Mouse (Mus musculus): Measurements from ENCODE around the gene Mfng. TPM values are rescaled to one million over a fixed set of nuclear protein-coding genes. Genes with fewer than 3 reads are reported as not detected.
A peak's percentile ranks its signal among the peaks of the same experiment; 100 is the strongest.

Mfng gene
- polyA plus RNA-seq, 1 experiment from 2014 or later, result 29.1 TPM

- H3K4me1 ChIP-seq, result peaks cover 8% of the 10 kb centered on the region; the same call in 1 of the 2 replicates
- H3K36me3 ChIP-seq, result no peaks in the 10 kb centered on the region
- no peaks in the 10 kb centered on the region for H3K27me3 ChIP-seq
- H3K4me2 ChIP-seq (replicated peaks), result no peak overlapping the region
- no peak for ATAC-seq (ENCODE audit: insufficient number of reproducible peaks, insufficient read depth, low FRiP score, low TSS enrichment)
- H3K27ac ChIP-seq, result peak overlapping the region; percentile 30; the same call in 1 of the 2 replicates
- H3K9me3 ChIP-seq, result no peaks in the 10 kb centered on the region
- H3K9ac ChIP-seq, result no peak overlapping the region
- 72% methylated on average over 9 of the region's 9 CpGs for WGBS
- H3K4me3 ChIP-seq, result no peak overlapping the region
These were observed 13.1 kb upstream of the Mfng start for GRCm38 (mm10) chr15:78786411-78786818.

- Histone ChIP-seq H3K27me3 (no peaks in the 10 kb centered on the region), H3K9ac (no peak overlapping the region), H3K4me1 (peaks cover 8% of the 10 kb centered on the region; the same call in 1 of the 2 replicates), H3K4me3 (no peak overlapping the region), H3K4me2 (replicated peaks) (no peak overlapping the region), H3K9me3 (no peaks in the 10 kb centered on the region), H3K27ac (peak overlapping the region; percentile 30; the same call in 1 of the 2 replicates), H3K36me3 (no peaks in the 10 kb centered on the region)
- ATAC-seq (ENCODE audit: insufficient number of reproducible peaks, insufficient read depth, low FRiP score, low TSS enrichment), result no peak
- WGBS, result 25% methylated on average over 7 of the region's 7 CpGs
These were observed 12.7 kb upstream of the Mfng start for GRCm38 (mm10) chr15:78785961-78786360.

- H3K9ac ChIP-seq, result no peak overlapping the region
- H3K4me2 ChIP-seq (replicated peaks), result no peak overlapping the region
- no peak overlapping the region for H3K27ac ChIP-seq
- 0 out of 2 replicates have a peak, but pooled peaks cover 5% of the 10 kb centered on the region for H3K4me1 ChIP-seq
- WGBS, result 92% methylated on average over 7 of the region's 7 CpGs
- no peak for ATAC-seq (ENCODE audit: insufficient number of reproducible peaks, insufficient read depth, low FRiP score, low TSS enrichment)
- H3K4me3 ChIP-seq, result no peak overlapping the region
- no peaks in the 10 kb centered on the region for H3K27me3 ChIP-seq
- no peaks in the 10 kb centered on the region for H3K9me3 ChIP-seq
- no peaks in the 10 kb centered on the region for H3K36me3 ChIP-seq
These were observed 12.0 kb upstream of the Mfng start for GRCm38 (mm10) chr15:78785258-78785657.

GRCm38 (mm10) chr15:78784520-78784919, 11.2 kb upstream of the Mfng start:
- Histone ChIP-seq H3K36me3 (no peaks in the 10 kb centered on the region), H3K9me3 (no peaks in the 10 kb centered on the region), H3K27me3 (no peaks in the 10 kb centered on the region), H3K4me3 (no peak overlapping the region), H3K4me2 (replicated peaks) (no peak overlapping the region), H3K4me1 (0 out of 2 replicates have a peak, but pooled peaks cover 5% of the 10 kb centered on the region), H3K9ac (no peak overlapping the region), H3K27ac (no peak overlapping the region)
- no peak for ATAC-seq (ENCODE audit: insufficient number of reproducible peaks, insufficient read depth, low FRiP score, low TSS enrichment)
- 64% methylated on average over 5 of the region's 5 CpGs for WGBS

GRCm38 (mm10) chr15:78782348-78783103, 9.3 kb upstream of the Mfng start:
- Histone ChIP-seq H3K9me3 (no peaks in the 10 kb centered on the region), H3K4me1 (0 out of 2 replicates have a peak, but pooled peaks cover 13% of the 10 kb centered on the region), H3K4me3 (no peak overlapping the region), H3K4me2 (replicated peaks) (no peak overlapping the region), H3K9ac (no peak overlapping the region), H3K36me3 (no peaks in the 10 kb centered on the region), H3K27ac (no peak overlapping the region), H3K27me3 (no peaks in the 10 kb centered on the region)
- ATAC-seq (ENCODE audit: insufficient number of reproducible peaks, insufficient read depth, low FRiP score, low TSS enrichment), result no peak
- 56% methylated on average over 14 of the region's 14 CpGs for WGBS

GRCm38 (mm10) chr15:78780908-78781307, 7.6 kb upstream of the Mfng start:
- no peak overlapping the region for H3K27ac ChIP-seq
- no peak overlapping the region for H3K9ac ChIP-seq
- H3K4me2 ChIP-seq (replicated peaks), result no peak overlapping the region
- no peak for ATAC-seq (ENCODE audit: insufficient number of reproducible peaks, insufficient read depth, low FRiP score, low TSS enrichment)
- H3K4me1 ChIP-seq, result 0 out of 2 replicates have a peak, but pooled peaks cover 9% of the 10 kb centered on the region
- no peaks in the 10 kb centered on the region for H3K27me3 ChIP-seq
- H3K9me3 ChIP-seq, result no peaks in the 10 kb centered on the region
- 81% methylated on average over 7 of the region's 7 CpGs for WGBS
- H3K36me3 ChIP-seq, result no peaks in the 10 kb centered on the region
- H3K4me3 ChIP-seq, result no peak overlapping the region

GRCm38 (mm10) chr15:78780359-78780758, 7.1 kb upstream of the Mfng start:
- H3K36me3 ChIP-seq, result no peaks in the 10 kb centered on the region
- no peaks in the 10 kb centered on the region for H3K27me3 ChIP-seq
- no peak overlapping the region for H3K27ac ChIP-seq
- H3K4me2 ChIP-seq (replicated peaks), result no peak overlapping the region
- H3K9ac ChIP-seq, result no peak overlapping the region
- no peaks in the 10 kb centered on the region for H3K9me3 ChIP-seq
- H3K4me3 ChIP-seq, result no peak overlapping the region
- 0 out of 2 replicates have a peak, but pooled peaks cover 8% of the 10 kb centered on the region for H3K4me1 ChIP-seq
- WGBS, result 94% methylated on average over 14 of the region's 14 CpGs
- no peak for ATAC-seq (ENCODE audit: insufficient number of reproducible peaks, insufficient read depth, low FRiP score, low TSS enrichment)

- no peak overlapping the region for H3K4me2 ChIP-seq (replicated peaks)
- H3K9ac ChIP-seq, result no peak overlapping the region
- 0 out of 2 replicates have a peak, but pooled peaks cover 8% of the 10 kb centered on the region for H3K4me1 ChIP-seq
- no peaks in the 10 kb centered on the region for H3K9me3 ChIP-seq
- WGBS, result 90% methylated on average over 5 of the region's 5 CpGs
- H3K36me3 ChIP-seq, result no peaks in the 10 kb centered on the region
- no peak overlapping the region for H3K27ac ChIP-seq
- ATAC-seq (ENCODE audit: insufficient number of reproducible peaks, insufficient read depth, low FRiP score, low TSS enrichment), result no peak
- H3K4me3 ChIP-seq, result no peak overlapping the region
- H3K27me3 ChIP-seq, result no peaks in the 10 kb centered on the region
These were observed 6.4 kb upstream of the Mfng start for GRCm38 (mm10) chr15:78779690-78780089.

GRCm38 (mm10) chr15:78779253-78779652, 6.0 kb upstream of the Mfng start:
- WGBS, result 64% methylated on average over 8 of the region's 8 CpGs
- Histone ChIP-seq H3K36me3 (no peaks in the 10 kb centered on the region), H3K4me2 (replicated peaks) (no peak overlapping the region), H3K4me1 (0 out of 2 replicates have a peak, but pooled peaks cover 8% of the 10 kb centered on the region), H3K4me3 (no peak overlapping the region), H3K27me3 (no peaks in the 10 kb centered on the region), H3K9ac (no peak overlapping the region), H3K9me3 (no peaks in the 10 kb centered on the region), H3K27ac (no peak overlapping the region)
- no peak for ATAC-seq (ENCODE audit: insufficient number of reproducible peaks, insufficient read depth, low FRiP score, low TSS enrichment)

- Histone ChIP-seq H3K4me2 (replicated peaks) (no peak overlapping the region), H3K36me3 (no peaks in the 10 kb centered on the region), H3K27ac (peak overlapping the region; percentile 41; the same call in 1 of the 2 replicates), H3K9ac (no peak overlapping the region; the same call in 1 of the 2 replicates), H3K9me3 (no peaks in the 10 kb centered on the region), H3K4me1 (peaks cover 12% of the 10 kb centered on the region; the same call in 1 of the 2 replicates), H3K27me3 (no peaks in the 10 kb centered on the region), H3K4me3 (no peak overlapping the region)
- no peak for ATAC-seq (ENCODE audit: insufficient number of reproducible peaks, insufficient read depth, low FRiP score, low TSS enrichment)
- WGBS, result 51% methylated on average over 13 of the region's 15 CpGs
These were observed 5.0 kb upstream of the Mfng start for GRCm38 (mm10) chr15:78778077-78778870.

GRCm38 (mm10) chr15:78772856-78773255, 419 bp downstream of the Mfng start:
- ATAC-seq (ENCODE audit: insufficient number of reproducible peaks, insufficient read depth, low FRiP score, low TSS enrichment), result peak; percentile 3; the same call in 1 of the 2 replicates
- H3K9ac ChIP-seq, result peak overlapping the region; percentile 13; the same call in 1 of the 2 replicates
- H3K4me2 ChIP-seq (replicated peaks), result peak overlapping the region; percentile 29
- peaks cover 17% of the 10 kb centered on the region; the same call in 1 of the 2 replicates for H3K4me1 ChIP-seq
- H3K36me3 ChIP-seq, result no peaks in the 10 kb centered on the region
- peaks cover 2% of the 10 kb centered on the region; the same call in 1 of the 2 replicates for H3K27me3 ChIP-seq
- WGBS, result 41% methylated on average over 14 of the region's 14 CpGs
- peak overlapping the region; percentile 63; the same call in 1 of the 2 replicates for H3K27ac ChIP-seq
- no peaks in the 10 kb centered on the region for H3K9me3 ChIP-seq
- peak overlapping the region; percentile 21 for H3K4me3 ChIP-seq
